Mouse (Mus musculus) neural tube, embryonic 15.5 days (tissue): Measurements from ENCODE around the gene Fam168b. TPM values are rescaled to one million over a fixed set of nuclear protein-coding genes. Genes with fewer than 3 reads are reported as not detected.

Experiments used
- ATAC-seq: fragments of 200-750 bp; cut with Nextera tagmentation; 2 replicates; pipeline ENCODE4 v1.8.0; 2017; ENCODE audit warnings: mild to moderate bottlenecking, moderate TSS enrichment, moderate library complexity; ENCODE audit not compliant: low FRiP score
- H3K27ac ChIP-seq: fragments of 300-500 bp; sonication (generic); replicated peaks from 2 replicates; pipeline ENCODE4 v1.5.1; 2015; ENCODE audit warnings: mild to moderate bottlenecking, inconsistent platforms
- H3K27me3 ChIP-seq: fragments of 300-500 bp; sonication (generic); replicated peaks from 2 replicates; pipeline ENCODE4 v1.6.1; 2015; ENCODE audit warnings: inconsistent platforms
- H3K36me3 ChIP-seq: fragments of 300-500 bp; sonication (generic); 2 replicates; pipeline ENCODE4 v1.6.1; 2015; ENCODE audit warnings: inconsistent platforms
- H3K4me1 ChIP-seq: fragments of 300-500 bp; sonication (generic); 2 replicates; pipeline ENCODE4 v1.6.1; 2015; ENCODE audit warnings: inconsistent platforms
- H3K4me2 ChIP-seq: fragments of 300-500 bp; sonication (generic); 2 replicates; pipeline ENCODE4 v1.6.1; 2015; ENCODE audit warnings: inconsistent platforms, mild to moderate bottlenecking, moderate library complexity
- H3K4me3 ChIP-seq: fragments of 300-500 bp; sonication (generic); replicated peaks from 2 replicates; pipeline ENCODE4 v1.5.1; 2015; ENCODE audit warnings: mild to moderate bottlenecking, inconsistent platforms
- H3K9ac ChIP-seq: fragments of 300-500 bp; sonication (generic); replicated peaks from 2 replicates; pipeline ENCODE4 v1.6.1; 2015; ENCODE audit warnings: mild to moderate bottlenecking, inconsistent platforms
- H3K9me3 ChIP-seq: fragments of 300-500 bp; sonication (generic); replicated peaks from 2 replicates; pipeline ENCODE4 v1.6.1; 2016; ENCODE audit warnings: inconsistent platforms
- WGBS: fragments of 180-500 bp; shearing (Covaris S2); methylation state at CpG from one replicate; pipeline ENCODE4 v1.1.7; 2015; ENCODE audit warnings: mixed read lengths; 5-methylcytosine and 5-hydroxymethylcytosine counted together
- polyA plus RNA-seq: library from polyadenylated mRNA; unstranded; fragments of >200 nt; fragmentation: Nextera tagmentation; extraction: Ambion mirVana; gene quantifications from 2 replicates; pipeline ENCODE4 v1.2.1, GENCODE M21; 2015

Gene Fam168b
- polyA plus RNA-seq, 1 experiment from 2014 or later: 119 TPM

- ATAC-seq: no peak
- no peaks in the 10 kb centered on the region; the same call in 1 of the 2 replicates for H3K36me3 ChIP-seq
- no peak overlapping the region for H3K4me2 ChIP-seq
- H3K4me3 ChIP-seq: no peak overlapping the region
- H3K27ac ChIP-seq: no peak overlapping the region
- no peaks in the 10 kb centered on the region for H3K9me3 ChIP-seq
- no peak overlapping the region for H3K9ac ChIP-seq
- no peaks in the 10 kb centered on the region for H3K4me1 ChIP-seq
- H3K27me3 ChIP-seq: no peaks in the 10 kb centered on the region
- 87% methylated on average over 3 of the region's 3 CpGs for WGBS
Measured at GRCm38 (mm10) chr1:34775870-34776269, 67.0 kb downstream of the Fam168b start.

- 63% methylated on average over 6 of the region's 6 CpGs for WGBS
- no peaks in the 10 kb centered on the region for H3K9me3 ChIP-seq
- no peak overlapping the region for H3K9ac ChIP-seq
- no peaks in the 10 kb centered on the region for H3K27me3 ChIP-seq
- peaks cover 15% of the 10 kb centered on the region; the same call in 1 of the 2 replicates for H3K4me1 ChIP-seq
- no peak overlapping the region for H3K4me2 ChIP-seq
- H3K27ac ChIP-seq: peak overlapping the region; percentile 51; the same call in 1 of the 2 replicates
- H3K4me3 ChIP-seq: no peak overlapping the region
- H3K36me3 ChIP-seq: no peaks in the 10 kb centered on the region
- 0 out of 2 replicates have a peak, but pooled peaks have one; percentile 15 for ATAC-seq
Measured at GRCm38 (mm10) chr1:34768875-34769274, 74.0 kb downstream of the Fam168b start.

GRCm38 (mm10) chr1:34767851-34768250 lies 75.0 kb downstream of the Fam168b start:
- Histone ChIP-seq H3K4me3 (no peak overlapping the region), H3K36me3 (no peaks in the 10 kb centered on the region), H3K4me2 (no peak overlapping the region), H3K27ac (no peak overlapping the region), H3K9me3 (no peaks in the 10 kb centered on the region), H3K9ac (no peak overlapping the region), H3K4me1 (peaks cover 15% of the 10 kb centered on the region; the same call in 1 of the 2 replicates), H3K27me3 (no peaks in the 10 kb centered on the region)
- WGBS: 82% methylated on average over 4 of the region's 4 CpGs
- ATAC-seq: no peak

- H3K4me2 ChIP-seq: no peak overlapping the region
- H3K4me1 ChIP-seq: peaks cover 15% of the 10 kb centered on the region; the same call in 1 of the 2 replicates
- no peak overlapping the region for H3K4me3 ChIP-seq
- H3K27me3 ChIP-seq: no peaks in the 10 kb centered on the region
- no peak for ATAC-seq
- H3K9ac ChIP-seq: no peak overlapping the region
- H3K9me3 ChIP-seq: no peaks in the 10 kb centered on the region
- H3K36me3 ChIP-seq: no peaks in the 10 kb centered on the region; the same call in 1 of the 2 replicates
- H3K27ac ChIP-seq: no peak overlapping the region; the same call in 1 of the 2 replicates
- 70% methylated on average over 1 of the region's 1 CpGs for WGBS
Measured at GRCm38 (mm10) chr1:34766899-34767298, 76.0 kb downstream of the Fam168b start.

Other genes starting within 250 kb of the Fam168b start
- 81.7 and 84.0 TPM in 2 replicates for gene Plekhb2, start 6.9 kb upstream of the Fam168b start, polyA plus RNA-seq